In genomic region chr4:155887674-155888073, GRCm38 (mm10) we compare ENCODE assay signal across 25 mouse cellular contexts. TPM values are rescaled to one million over a fixed set of nuclear protein-coding genes. Genes with fewer than 3 reads are reported as not detected.
A peak's percentile ranks its signal among the peaks of the same experiment; 100 is the strongest.
DNase-seq lines count a peak whose midpoint lies in the region; ATAC-seq and TF ChIP-seq lines count a peak whose summit lies in the region.
"Had no signal": no experiment of that assay in that cellular context is flagged by ENCODE, and none has a peak within 500 bp of the region (broad histone marks: within the 10 kb centered on the region; RNA-seq: fewer than 3 reads in every experiment).

No protein-coding gene starts in this region.

- no peaks in the 10 kb centered on the region for H3K27me3 ChIP-seq in embryonic facial prominence, embryonic 13.5 days
- no peaks in the 10 kb centered on the region for H3K27me3 ChIP-seq in embryonic facial prominence, embryonic 10.5 days (replicated peaks; ENCODE audit: low read depth, poor library complexity, severe bottlenecking)
- H3K27me3 ChIP-seq in myocyte (ENCODE audit: control insufficient read depth, insufficient read depth, insufficient read length) = no peaks in the 10 kb centered on the region
- H3K27me3 ChIP-seq: embryonic facial prominence, embryonic 15.5 days; heart, embryonic 13.5 days had no signal

- peak overlapping the region; percentile 16; the same call in 1 of the 2 replicates for H3K9ac ChIP-seq in embryonic facial prominence, embryonic 13.5 days
- H3K9ac ChIP-seq: embryonic facial prominence, embryonic 15.5 days; forebrain, postnatal 0 days; heart, embryonic 13.5 days; hindbrain, embryonic 14.5 days had no signal

- peaks cover 2% of the 10 kb centered on the region for H3K79me2 ChIP-seq in myocyte (ENCODE audit: control insufficient read depth, insufficient read depth)

- no peak overlapping the region for H3K27ac ChIP-seq in embryonic facial prominence, embryonic 13.5 days
- no peak overlapping the region for H3K27ac ChIP-seq in embryonic facial prominence, embryonic 10.5 days (replicated peaks)
- H3K27ac ChIP-seq: embryonic facial prominence, embryonic 15.5 days; gastrocnemius, adult 2 months; heart, adult 2 months; heart, embryonic 10.5 days; heart, embryonic 13.5 days; hindbrain, embryonic 14.5 days; hindbrain, postnatal 0 days had no signal

- DNase-seq in embryonic facial prominence, embryonic 10.5 days (ENCODE audit: low spot score) = no peak
- DNase-seq in layer of hippocampus, adult 9-11 months = peak; percentile 1
- no peak for DNase-seq in layer of hippocampus, adult 9-10 months (ENCODE audit: low spot score)
- DNase-seq in thymus, postnatal 4 days = no peak
- DNase-seq: adrenal gland, postnatal 10 days; adrenal gland, postnatal 36 days; cerebellum, adult 8-10 months; cerebellum, postnatal 36 days; embryo, embryonic 11 days; forebrain, postnatal 0 days; gastrocnemius, postnatal 14 days; heart, postnatal 14 days; heart, postnatal 4 days had no signal

- H3ac ChIP-seq in myocyte (ENCODE audit: control insufficient read depth, insufficient read length) = no peak overlapping the region

- no peak for ATAC-seq in embryonic facial prominence, embryonic 13.5 days (ENCODE audit: insufficient number of reproducible peaks, insufficient read depth, low FRiP score, low TSS enrichment, low read depth)
- ATAC-seq: CD4-positive, CD25-positive, alpha-beta regulatory T cell, adult 4 months; forebrain, embryonic 14.5 days; forebrain, postnatal 0 days; hindbrain, postnatal 0 days; inflammation-experienced regulatory T-cells, adult 6 months had no signal

- H3K9me3 ChIP-seq in embryonic facial prominence, embryonic 13.5 days = no peaks in the 10 kb centered on the region
- no peaks in the 10 kb centered on the region for H3K9me3 ChIP-seq in embryonic facial prominence, embryonic 10.5 days
- H3K9me3 ChIP-seq: embryonic facial prominence, embryonic 15.5 days; heart, embryonic 10.5 days; heart, embryonic 13.5 days had no signal

- peaks cover 18% of the 10 kb centered on the region for H3K4me1 ChIP-seq in embryonic facial prominence, embryonic 13.5 days
- H3K4me1 ChIP-seq in embryonic facial prominence, embryonic 10.5 days = peaks cover 18% of the 10 kb centered on the region

- peaks cover 64% of the 10 kb centered on the region for H3K36me3 ChIP-seq in embryonic facial prominence, embryonic 13.5 days
- H3K36me3 ChIP-seq in embryonic facial prominence, embryonic 10.5 days (replicated peaks) = peaks cover 75% of the 10 kb centered on the region
- peaks cover 9% of the 10 kb centered on the region for H3K36me3 ChIP-seq in myocyte (ENCODE audit: control insufficient read depth, insufficient read depth)

- TF ChIP-seq POLR2A in myocyte (IDR thresholded peaks at IDR 0.05; ENCODE audit: insufficient read length, low read depth) = no peak

- 88% methylated on average over 10 of the region's 10 CpGs for WGBS in embryonic facial prominence, embryonic 13.5 days
- 87% methylated on average over 10 of the region's 10 CpGs for WGBS in embryonic facial prominence, embryonic 10.5 days

- no peak overlapping the region for H3K4me3 ChIP-seq in embryonic facial prominence, embryonic 13.5 days
- no peak overlapping the region for H3K4me3 ChIP-seq in embryonic facial prominence, embryonic 10.5 days
- no peak overlapping the region for H3K4me3 ChIP-seq in myocyte
- H3K4me3 ChIP-seq: embryonic facial prominence, embryonic 15.5 days; gastrocnemius, adult 2 months; heart, adult 2 months; heart, embryonic 10.5 days; heart, embryonic 13.5 days had no signal

- no peak overlapping the region for H3K4me2 ChIP-seq in embryonic facial prominence, embryonic 13.5 days
- no peak overlapping the region for H3K4me2 ChIP-seq in myocyte (ENCODE audit: low read depth)
- H3K4me2 ChIP-seq: embryonic facial prominence, embryonic 15.5 days; heart, embryonic 13.5 days; hindbrain, embryonic 14.5 days had no signal

TF ChIP-seq in myocyte, 11 proteins besides CTCF, POLR2A, EP300 and RAD21:
- no peak for TF ChIP-seq TCF12 (IDR thresholded peaks at IDR 0.05; ENCODE audit: insufficient read depth, poor library complexity, severe bottlenecking)
- no peak for TF ChIP-seq USF1 (IDR thresholded peaks at IDR 0.05; ENCODE audit: low read depth)
- TF ChIP-seq POLR2AphosphoS2 (IDR thresholded peaks at IDR 0.05; ENCODE audit: insufficient read length, low read depth) = peak; percentile 38
- TF ChIP-seq MAX (IDR thresholded peaks at IDR 0.05; ENCODE audit: low read depth) = no peak
- TF ChIP-seq MYOG (IDR thresholded peaks at IDR 0.05; ENCODE audit: control insufficient read depth in 1 of 3, insufficient read depth in 1 of 3, insufficient read length in 2 of 3, low read depth in 2 of 3) = no peak

RNA-seq across cellular contexts. Expression of gene Pusl1, which starts 3.9 kb away (rescaled TPM):
- 48.4 and 54.7 TPM in 2 replicates for polyA plus RNA-seq in embryonic facial prominence, embryonic 13.5 days (2015; fragmentation: Nextera tagmentation; extraction: Ambion mirVana)
- polyA plus RNA-seq in embryonic facial prominence, embryonic 10.5 days (2016; fragmentation: Nextera tagmentation; extraction: Ambion mirVana) = 50.1 and 52.7 TPM in 2 replicates
- 19.1 TPM for polyA plus RNA-seq in myocyte (2012; fragmentation: generic; extraction: Trizol)

RNA-seq across cellular contexts. Expression of gene Acap3, which starts 3.9 kb away (rescaled TPM):
- polyA plus RNA-seq in embryonic facial prominence, embryonic 13.5 days (2015; fragmentation: Nextera tagmentation; extraction: Ambion mirVana) = 21.1 and 21.6 TPM in 2 replicates
- 24.1 and 28.0 TPM in 2 replicates for polyA plus RNA-seq in embryonic facial prominence, embryonic 10.5 days (2016; fragmentation: Nextera tagmentation; extraction: Ambion mirVana)
- polyA plus RNA-seq in myocyte (2012; fragmentation: generic; extraction: Trizol) = 22.3 TPM

RNA-seq across cellular contexts. Expression of gene Ints11, which starts 18.3 kb away (rescaled TPM):
- 70.9 and 81.0 TPM in 2 replicates for polyA plus RNA-seq in embryonic facial prominence, embryonic 13.5 days (2015; fragmentation: Nextera tagmentation; extraction: Ambion mirVana)
- polyA plus RNA-seq in embryonic facial prominence, embryonic 10.5 days (2016; fragmentation: Nextera tagmentation; extraction: Ambion mirVana) = 97.9 and 109 TPM in 2 replicates
- polyA plus RNA-seq in myocyte (2012; fragmentation: generic; extraction: Trizol) = 72.1 TPM

RNA-seq across cellular contexts. Expression of gene Cptp, which starts 18.4 kb away (rescaled TPM):
- polyA plus RNA-seq in embryonic facial prominence, embryonic 13.5 days (2015; fragmentation: Nextera tagmentation; extraction: Ambion mirVana) = 15.6 and 16.4 TPM in 2 replicates
- 18.6 and 19.4 TPM in 2 replicates for polyA plus RNA-seq in embryonic facial prominence, embryonic 10.5 days (2016; fragmentation: Nextera tagmentation; extraction: Ambion mirVana)
- polyA plus RNA-seq in myocyte (2012; fragmentation: generic; extraction: Trizol) = 10.5 TPM

RNA-seq across cellular contexts. Expression of gene Tas1r3, which starts 24.5 kb away (rescaled TPM):
- polyA plus RNA-seq in embryonic facial prominence, embryonic 13.5 days (2015; fragmentation: Nextera tagmentation; extraction: Ambion mirVana) = 0.55 and 0.62 TPM in 2 replicates
- polyA plus RNA-seq in embryonic facial prominence, embryonic 10.5 days (2016; fragmentation: Nextera tagmentation; extraction: Ambion mirVana) = 0.29 and 0.43 TPM in 2 replicates
- 0.17 TPM for polyA plus RNA-seq in myocyte (2012; fragmentation: generic; extraction: Trizol)
